Mouse (Mus musculus): Measurements from ENCODE around the gene Khk. TPM values are rescaled to one million over a fixed set of nuclear protein-coding genes. Genes with fewer than 3 reads are reported as not detected.

Gene Khk
- total RNA-seq, 2 experiments from 2014 or later: 27.1 to 28.5 TPM

GRCm38 (mm10) chr5:30934725-30935461, 13.7 kb downstream of the Khk start:
- DNase-seq: no peak

- DNase-seq: no peak
These were observed 21.8 kb downstream of the Khk start for GRCm38 (mm10) chr5:30943004-30943403.

GRCm38 (mm10) chr5:30944344-30944743, 23.1 kb downstream of the Khk start:
- DNase-seq: no peak

GRCm38 (mm10) chr5:30944956-30945781, 23.9 kb downstream of the Khk start, which contains the start of gene Cgref1:
Cgref1 (minus strand) TSS chr5:30945591.
- peak in 1 of 2 experiments; percentile 63 for DNase-seq

- DNase-seq: no peak
These were observed 27.4 kb downstream of the Khk start for GRCm38 (mm10) chr5:30948620-30949019.

- DNase-seq: peak; percentile 94 to 96
These were observed 28.6 kb downstream of the Khk start for GRCm38 (mm10) chr5:30949654-30950326.

GRCm38 (mm10) chr5:30950451-30950850, 29.2 kb downstream of the Khk start:
- DNase-seq: peak in 1 of 2 experiments; percentile 51

GRCm38 (mm10) chr5:30950922-30951321, 29.7 kb downstream of the Khk start:
- peak in 1 of 2 experiments; percentile 63 for DNase-seq

- DNase-seq: peak in 1 of 2 experiments; percentile 58
These were observed 30.5 kb downstream of the Khk start for GRCm38 (mm10) chr5:30951706-30952105.

GRCm38 (mm10) chr5:30952551-30952950, 31.3 kb downstream of the Khk start:
- DNase-seq: no peak

GRCm38 (mm10) chr5:30954065-30954464, 32.8 kb downstream of the Khk start:
- DNase-seq: no peak

GRCm38 (mm10) chr5:30954556-30954955, 33.3 kb downstream of the Khk start:
- no peak for DNase-seq

GRCm38 (mm10) chr5:30955751-30956150, 34.5 kb downstream of the Khk start:
- DNase-seq: no peak

- no peak for DNase-seq
These were observed 36.7 kb downstream of the Khk start for GRCm38 (mm10) chr5:30957891-30958290.

GRCm38 (mm10) chr5:30959198-30959854, 38.1 kb downstream of the Khk start:
- peak in 1 of 2 experiments; percentile 24 for DNase-seq

- peak; percentile 98 to 99 for DNase-seq
These were observed 38.8 kb downstream of the Khk start, which contains the start of gene Preb for GRCm38 (mm10) chr5:30959966-30960501. Preb (minus strand) TSS chr5:30960361.

GRCm38 (mm10) chr5:30960814-30961213, 39.6 kb downstream of the Khk start:
- peak in 1 of 2 experiments; percentile 11 for DNase-seq

- DNase-seq: peak; percentile 29 to 70
These were observed 40.6 kb downstream of the Khk start for GRCm38 (mm10) chr5:30961545-30962505.

GRCm38 (mm10) chr5:30963916-30964315, 42.7 kb downstream of the Khk start:
- no peak for DNase-seq

- no peak for DNase-seq
These were observed 45.0 kb downstream of the Khk start for GRCm38 (mm10) chr5:30966189-30966588.

Measured in heart, adult 18-20 months (tissue).